Mouse (Mus musculus) bone marrow, adult 2 months (tissue): ENCODE measurements around the gene Rsph6a. TPM values are rescaled to one million over a fixed set of nuclear protein-coding genes. Genes with fewer than 3 reads are reported as not detected.

Experiments used
- H3K27ac ChIP-seq: fragments of 200-500 bp; 2 replicates; pipeline ENCODE4 v1.5.1; 2012; ENCODE audit warnings: low read depth, mild to moderate bottlenecking, control low read depth, inconsistent platforms, low read length; ENCODE audit not compliant: control insufficient read depth, poor library complexity, insufficient read depth
- H3K4me1 ChIP-seq: fragments of 200-500 bp; 2 replicates; pipeline ENCODE4 v1.6.1; 2011; ENCODE audit warnings: low read length; ENCODE audit not compliant: control insufficient read depth, insufficient read depth
- H3K4me3 ChIP-seq: fragments of 200-500 bp; replicated peaks from 2 replicates; pipeline ENCODE3; 2011; ENCODE audit warnings: mild to moderate bottlenecking, low read depth, low read length, control low read depth; ENCODE audit not compliant: control insufficient read depth
- CTCF ChIP-seq: fragments of 200-500 bp; IDR thresholded peaks from 2 replicates; pipeline ENCODE4 v1.5.1; 2011; ENCODE audit warnings: low read length, control low read depth; ENCODE audit not compliant: control insufficient read depth, insufficient read depth
- POLR2A ChIP-seq: fragments of 200-500 bp; IDR thresholded peaks from 2 replicates; pipeline ENCODE4 v1.6.1; 2011; ENCODE audit warnings: low read depth, mild to moderate bottlenecking, control low read depth, low read length, borderline replicate concordance; ENCODE audit not compliant: control insufficient read depth
- WGBS: fragments of 180-500 bp; shearing (Covaris S2); methylation state at CpG from one replicate; pipeline ENCODE4 v1.1.7; 2018; 5-methylcytosine and 5-hydroxymethylcytosine counted together
- polyA plus RNA-seq: library from polyadenylated mRNA; stranded (reverse); fragments of >200 nt; gene quantifications from 2 replicates; pipeline ENCODE4 v1.2.4, GENCODE M21; 2011; ENCODE audit warnings: low replicate concordance; ENCODE audit not compliant: missing spikeins, insufficient read depth, insufficient read length

Rsph6a gene
- polyA plus RNA-seq, 1 experiment = not detected

- WGBS = 67% methylated on average over 2 of the region's 2 CpGs
- no peak for TF ChIP-seq CTCF
- TF ChIP-seq POLR2A = no peak
Observed at GRCm38 (mm10) chr7:19104486-19104885, 50.0 kb downstream of the Rsph6a start.

DNA sequence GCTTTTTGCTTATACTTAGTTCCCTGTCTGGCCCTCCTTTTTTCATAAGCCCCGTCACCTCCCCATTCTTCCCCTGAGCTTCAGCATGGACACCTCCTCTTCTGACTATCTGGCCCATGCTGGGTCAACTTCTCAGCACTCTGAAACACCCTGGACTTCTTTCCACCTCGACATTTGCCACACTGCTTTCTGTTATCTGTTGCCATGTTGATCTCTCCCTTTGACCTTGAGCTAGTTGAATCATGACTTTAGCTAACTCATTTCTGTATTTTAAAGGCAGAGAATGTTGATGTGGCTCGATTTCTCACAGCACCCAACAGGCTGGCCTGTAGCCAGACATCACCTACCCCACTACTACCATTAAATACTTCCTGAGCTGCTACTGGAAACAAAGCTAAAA, 52.9 kb downstream of the Rsph6a start:
- WGBS = 49% methylated on average over 3 of the region's 3 CpGs
- Histone ChIP-seq H3K4me3 (no peak overlapping the region), H3K27ac (no peak overlapping the region), H3K4me1 (no peaks in the 10 kb centered on the region)
- TF ChIP-seq POLR2A (no peak), CTCF (no peak)

More at GRCm38 (mm10) chr7:19104486-19104885, 50.0 kb downstream of the Rsph6a start:
- H3K27ac ChIP-seq = no peak overlapping the region
- no peaks in the 10 kb centered on the region for H3K4me1 ChIP-seq
- no peak overlapping the region for H3K4me3 ChIP-seq

DNA sequence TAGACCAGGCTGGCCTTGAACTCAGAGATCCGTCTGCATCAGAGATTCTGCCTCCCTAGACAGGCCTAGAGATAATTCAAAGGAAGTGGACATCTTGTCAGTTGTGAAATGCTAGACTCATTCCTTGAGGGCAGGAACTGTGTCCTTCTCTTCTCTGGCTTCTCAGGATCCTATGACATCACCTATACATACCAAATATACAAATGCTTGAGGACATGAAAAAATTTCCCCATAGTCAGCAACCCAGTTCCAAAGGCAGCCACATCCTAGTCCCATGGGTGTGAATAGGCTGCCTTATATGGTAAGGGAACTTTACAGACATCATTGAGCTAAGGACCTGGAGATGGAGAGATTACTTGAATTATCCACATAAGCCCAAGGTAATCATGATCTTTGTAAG, 55.1 kb downstream of the Rsph6a start:
- no peak for TF ChIP-seq CTCF
- TF ChIP-seq POLR2A = no peak
- Histone ChIP-seq H3K27ac (no peak overlapping the region), H3K4me3 (no peak overlapping the region), H3K4me1 (no peaks in the 10 kb centered on the region)
- 74% methylated on average over 1 of the region's 1 CpGs for WGBS

GRCm38 (mm10) chr7:19118028-19118771, 63.7 kb downstream of the Rsph6a start, which contains the start of gene Gm4969:
TSS of gene Gm4969 (minus strand) at chr7:19118368.
- 47% methylated on average over 64 of the region's 64 CpGs for WGBS
- Histone ChIP-seq H3K4me1 (no peaks in the 10 kb centered on the region; the same call in 1 of the 2 replicates), H3K27ac (no peak within 1 kb of the TSS; the same call in 1 of the 2 replicates), H3K4me3 (no peak within 1 kb of the TSS)
- no peak for TF ChIP-seq POLR2A
- no peak for TF ChIP-seq CTCF

DNA sequence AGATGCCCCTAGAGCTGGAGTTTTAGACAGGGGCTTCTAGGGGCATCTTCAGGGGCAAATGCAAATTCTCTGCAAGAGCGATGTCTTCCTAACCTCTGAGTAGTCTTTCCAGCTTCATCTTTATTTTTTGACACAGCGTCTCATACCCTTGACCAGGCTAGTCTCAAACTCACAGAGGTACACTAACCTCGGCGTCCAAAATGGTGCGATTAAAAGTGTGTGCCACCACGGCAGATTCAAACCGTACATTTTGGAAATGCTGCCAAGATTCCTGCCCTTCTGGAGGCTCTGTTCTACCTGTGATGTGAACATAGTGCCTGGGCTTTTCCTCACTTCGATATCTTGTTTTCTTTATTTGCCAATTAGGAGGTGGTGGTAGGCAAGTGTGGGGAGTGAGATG, 64.6 kb downstream of the Rsph6a start:
- 91% methylated on average over 8 of the region's 8 CpGs for WGBS
- Histone ChIP-seq H3K27ac (no peak overlapping the region), H3K4me1 (no peaks in the 10 kb centered on the region; the same call in 1 of the 2 replicates), H3K4me3 (no peak overlapping the region)
- TF ChIP-seq POLR2A = no peak
- TF ChIP-seq CTCF = no peak

DNA sequence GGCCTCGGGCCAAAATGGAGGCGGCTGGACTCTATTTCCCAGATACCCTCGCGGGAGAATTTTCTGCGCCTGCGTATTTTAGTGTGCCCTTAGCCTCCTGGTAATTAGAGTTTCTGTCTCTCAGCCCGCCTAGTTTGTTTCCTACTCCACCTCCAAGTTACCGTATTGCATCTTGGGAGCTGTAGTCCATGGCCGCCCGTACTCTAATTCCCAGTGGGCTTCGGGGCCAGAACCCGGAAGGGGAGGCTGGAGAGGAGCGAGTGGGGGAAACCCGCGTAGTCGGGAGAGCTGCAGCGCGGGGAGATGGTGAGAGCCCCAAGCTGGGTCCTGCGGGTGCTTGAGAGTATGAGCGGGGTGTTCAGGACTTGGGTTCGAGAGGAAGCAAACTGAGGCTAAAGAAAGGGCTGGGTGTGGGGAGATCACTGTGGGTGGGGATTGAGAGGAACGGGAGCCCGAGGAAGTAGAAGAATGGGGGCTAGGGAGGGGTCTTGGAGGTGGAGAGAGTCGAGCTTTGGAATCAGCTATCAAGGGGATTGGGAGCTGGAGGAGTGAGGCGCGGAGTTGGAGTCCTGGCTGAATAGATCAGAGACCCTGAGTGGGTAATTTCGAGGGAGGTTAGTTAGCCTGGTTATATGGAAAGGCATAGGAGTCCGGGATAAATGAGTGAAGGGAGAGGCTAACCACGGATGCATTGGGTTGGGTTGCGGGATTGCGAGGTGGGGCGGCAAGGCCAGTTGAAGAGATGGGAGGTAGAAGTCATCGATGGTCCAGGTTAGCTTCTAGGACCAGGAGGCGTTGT, 65.3 kb downstream of the Rsph6a start, which contains the start of gene Fbxo46:
Gene Fbxo46 (plus strand): TSS at position 229 of the 799 bp plus-strand sequence.
- WGBS = 1% methylated on average over 34 of the region's 34 CpGs
- Histone ChIP-seq H3K4me1 (no peaks in the 10 kb centered on the region; the same call in 1 of the 2 replicates), H3K27ac (0 out of 2 replicates have a peak within 1 kb of the TSS, but pooled peaks have one; percentile 21), H3K4me3 (peak within 1 kb of the TSS; percentile 84)
- TF ChIP-seq POLR2A (peak; percentile 90; the same call in 1 of the 2 replicates), CTCF (no peak)

GRCm38 (mm10) chr7:19121686-19122085, 67.2 kb downstream of the Rsph6a start:
- TF ChIP-seq POLR2A (no peak), CTCF (no peak)
- Histone ChIP-seq H3K4me3 (no peak overlapping the region), H3K27ac (no peak overlapping the region), H3K4me1 (no peaks in the 10 kb centered on the region; the same call in 1 of the 2 replicates)
- WGBS = 84% methylated on average over 4 of the region's 4 CpGs

Other genes with a start within 250 kb of the Rsph6a start
- not detected in 2 replicates for gene Psg17, start 233.1 kb upstream of the Rsph6a start, polyA plus RNA-seq
- gene Mill2, start 214.7 kb upstream of the Rsph6a start, polyA plus RNA-seq = 1.5 and 3.6 TPM in 2 replicates
- 72.2 and 201 TPM in 2 replicates for gene Pglyrp1, start 183.4 kb upstream of the Rsph6a start, polyA plus RNA-seq
- 18.7 and 40.4 TPM in 2 replicates for gene Ccdc61, start 144.3 kb upstream of the Rsph6a start, polyA plus RNA-seq
- 0.16 and 0.35 TPM in 2 replicates for gene Nova2, start 128.8 kb upstream of the Rsph6a start, polyA plus RNA-seq
- not detected in 2 replicates for gene Nanos2, start 67.3 kb upstream of the Rsph6a start, polyA plus RNA-seq
- 0.83 and 1.1 TPM in 2 replicates for gene Mypop, start 63.4 kb upstream of the Rsph6a start, polyA plus RNA-seq
- 6.8 and 7.3 TPM in 2 replicates for gene Irf2bp1, start 50.6 kb upstream of the Rsph6a start, polyA plus RNA-seq
- gene Foxa3, start 31.2 kb upstream of the Rsph6a start, polyA plus RNA-seq = not detected in 2 replicates
- 34.3 and 108 TPM in 2 replicates for gene Sympk, start 30.3 kb upstream of the Rsph6a start, polyA plus RNA-seq
- 21.4 and 27.7 TPM in 2 replicates for gene Dmwd, start 21.5 kb downstream of the Rsph6a start, polyA plus RNA-seq
- gene Dmpk, start 29.2 kb downstream of the Rsph6a start, polyA plus RNA-seq = 25.8 and 42.6 TPM in 2 replicates
- 4.7 and 6.5 TPM in 2 replicates for gene Six5, start 39.9 kb downstream of the Rsph6a start, polyA plus RNA-seq
- not detected in 2 replicates for gene Gm4969, start 63.7 kb downstream of the Rsph6a start, polyA plus RNA-seq
- gene Fbxo46, start 65.2 kb downstream of the Rsph6a start, polyA plus RNA-seq = 3.9 and 4.8 TPM in 2 replicates
- gene Qpctl, start 94.6 kb downstream of the Rsph6a start, polyA plus RNA-seq = 3.6 and 6.8 TPM in 2 replicates
- 56.3 and 58.6 TPM in 2 replicates for gene Snrpd2, start 95.0 kb downstream of the Rsph6a start, polyA plus RNA-seq
- gene Gipr, start 111.4 kb downstream of the Rsph6a start, polyA plus RNA-seq = 0.62 and 0.79 TPM in 2 replicates
- 14.2 and 33.1 TPM in 2 replicates for gene Eml2, start 121.7 kb downstream of the Rsph6a start, polyA plus RNA-seq
- 0.34 and 0.70 TPM in 2 replicates for gene Gpr4, start 157.8 kb downstream of the Rsph6a start, polyA plus RNA-seq
- gene Opa3, start 173.6 kb downstream of the Rsph6a start, polyA plus RNA-seq = 7.5 and 8.5 TPM in 2 replicates
- 83.3 and 135 TPM in 2 replicates for gene Vasp, start 217.1 kb downstream of the Rsph6a start, polyA plus RNA-seq
- 3.6 TPM in 1 of 2 replicates, not detected in the other for gene Ppm1n, start 225.4 kb downstream of the Rsph6a start, polyA plus RNA-seq
- 0.92 and 2.3 TPM in 2 replicates for gene Rtn2, start 227.9 kb downstream of the Rsph6a start, polyA plus RNA-seq